Mouse (Mus musculus) embryonic facial prominence, embryonic 10.5 days (tissue): ENCODE measurements around the gene Pak3. TPM values are rescaled to one million over a fixed set of nuclear protein-coding genes. Genes with fewer than 3 reads are reported as not detected.

Experiments
- DNase-seq: peaks from one replicate; pipeline ENCODE4 v3.0.0-alpha.2; 2017; ENCODE audit warnings: low spot score
- H3K27ac ChIP-seq: fragments of 300-500 bp; sonication (generic); replicated peaks from 2 replicates; pipeline ENCODE4 v1.5.1; 2016; ENCODE audit warnings: mild to moderate bottlenecking
- H3K27me3 ChIP-seq: fragments of 300-500 bp; sonication (generic); replicated peaks from 2 replicates; pipeline ENCODE4 v1.6.1; 2016; ENCODE audit warnings: low read depth, mild to moderate bottlenecking; ENCODE audit not compliant: poor library complexity, severe bottlenecking
- H3K36me3 ChIP-seq: fragments of 300-500 bp; sonication (generic); replicated peaks from 2 replicates; pipeline ENCODE4 v1.6.1; 2016; ENCODE audit warnings: mild to moderate bottlenecking, moderate library complexity
- H3K4me1 ChIP-seq: fragments of 300-500 bp; sonication (generic); 2 replicates; pipeline ENCODE4 v1.6.1; 2016
- H3K4me3 ChIP-seq: fragments of 300-500 bp; sonication (generic); 2 replicates; pipeline ENCODE4 v1.5.1; 2016; ENCODE audit warnings: mild to moderate bottlenecking, moderate library complexity
- H3K9me3 ChIP-seq: fragments of 300-500 bp; sonication (generic); 2 replicates; pipeline ENCODE4 v1.6.1; 2016; ENCODE audit warnings: mild to moderate bottlenecking
- WGBS: fragments of 180-500 bp; shearing (Covaris S2); methylation state at CpG from one replicate; pipeline ENCODE4 v1.1.7; 2016; 5-methylcytosine and 5-hydroxymethylcytosine counted together
- polyA plus RNA-seq: library from polyadenylated mRNA; unstranded; fragments of >200 nt; fragmentation: Nextera tagmentation; extraction: Ambion mirVana; gene quantifications from 2 replicates; pipeline ENCODE4 v1.2.1, GENCODE M21; 2016

The Pak3 gene
- polyA plus RNA-seq, 1 experiment from 2014 or later: 17.4 TPM

DNA sequence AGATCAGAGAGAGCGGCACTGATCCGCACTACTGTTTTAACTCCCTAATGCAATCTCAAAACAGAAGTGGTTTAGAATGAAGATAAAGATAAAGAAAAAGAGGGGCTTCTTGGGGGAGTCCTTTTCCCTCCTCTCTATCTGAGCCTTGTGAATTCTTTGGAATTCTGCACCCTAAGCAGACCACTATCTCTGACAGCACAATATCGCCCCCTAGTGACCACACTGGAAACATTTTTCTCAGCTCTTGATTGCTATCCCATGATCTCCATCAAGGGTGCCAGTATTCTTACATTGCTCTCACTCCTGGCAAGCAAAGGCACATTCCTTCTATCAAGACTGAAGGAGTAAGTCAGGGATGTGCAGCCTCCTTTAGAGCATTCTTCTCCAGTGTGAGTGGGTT is 149.9 kb downstream of the Pak3 start:
- peaks cover 73% of the 10 kb centered on the region for H3K27me3 ChIP-seq
- H3K4me3 ChIP-seq: no peak overlapping the region
- H3K36me3 ChIP-seq: no peaks in the 10 kb centered on the region
- no peak overlapping the region for H3K27ac ChIP-seq
- no peaks in the 10 kb centered on the region for H3K9me3 ChIP-seq
- WGBS: 47% methylated on average over 3 of the region's 3 CpGs
- H3K4me1 ChIP-seq: no peaks in the 10 kb centered on the region
- peak; percentile 45 for DNase-seq

GRCm38 (mm10) chrX:143678566-143678965 is 160.2 kb downstream of the Pak3 start:
- H3K9me3 ChIP-seq: no peaks in the 10 kb centered on the region
- WGBS: 85% methylated on average over 2 of the region's 2 CpGs
- no peak overlapping the region for H3K27ac ChIP-seq
- 0 out of 2 replicates have a peak, but pooled peaks cover 11% of the 10 kb centered on the region for H3K27me3 ChIP-seq
- H3K4me3 ChIP-seq: no peak overlapping the region
- no peaks in the 10 kb centered on the region for H3K36me3 ChIP-seq
- no peak for DNase-seq
- no peaks in the 10 kb centered on the region for H3K4me1 ChIP-seq

GRCm38 (mm10) chrX:143722250-143722649 is 203.9 kb downstream of the Pak3 start:
- no peaks in the 10 kb centered on the region for H3K4me1 ChIP-seq
- WGBS: 89% methylated on average over 1 of the region's 1 CpGs
- peaks cover 21% of the 10 kb centered on the region for H3K27me3 ChIP-seq
- no peak for DNase-seq
- H3K9me3 ChIP-seq: no peaks in the 10 kb centered on the region
- H3K36me3 ChIP-seq: no peaks in the 10 kb centered on the region
- H3K27ac ChIP-seq: no peak overlapping the region
- H3K4me3 ChIP-seq: no peak overlapping the region

DNA sequence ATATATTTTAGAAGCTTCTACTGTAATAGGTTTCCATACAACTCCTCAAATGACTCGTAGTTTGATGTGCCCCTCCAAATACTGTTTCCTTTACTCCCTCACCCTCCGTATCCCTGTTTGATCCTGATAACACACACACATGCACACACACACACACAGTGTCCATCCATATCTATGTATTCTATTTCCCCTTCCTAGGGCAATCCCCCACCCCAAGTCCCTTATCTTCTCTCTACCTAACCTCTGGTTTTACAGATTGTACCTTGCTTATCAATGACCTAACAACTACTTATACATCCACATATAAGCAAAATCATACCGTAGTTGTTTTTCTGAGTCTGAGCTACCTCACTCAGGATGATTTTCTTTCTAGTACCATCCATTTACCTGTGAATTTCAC is 207.0 kb downstream of the Pak3 start:
- Histone ChIP-seq H3K9me3 (no peaks in the 10 kb centered on the region), H3K27ac (no peak overlapping the region), H3K4me1 (no peaks in the 10 kb centered on the region), H3K27me3 (0 out of 2 replicates have a peak, but pooled peaks cover 13% of the 10 kb centered on the region), H3K4me3 (no peak overlapping the region), H3K36me3 (no peaks in the 10 kb centered on the region)
- DNase-seq: no peak
- 92% methylated on average over 3 of the region's 3 CpGs for WGBS

- H3K4me1 ChIP-seq: no peaks in the 10 kb centered on the region
- WGBS: 48% methylated on average over 4 of the region's 4 CpGs
- H3K27ac ChIP-seq: no peak overlapping the region
- 0 out of 2 replicates have a peak, but pooled peaks cover 11% of the 10 kb centered on the region for H3K27me3 ChIP-seq
- H3K36me3 ChIP-seq: no peaks in the 10 kb centered on the region
- DNase-seq: peak; percentile 13
- no peaks in the 10 kb centered on the region for H3K9me3 ChIP-seq
- no peak overlapping the region for H3K4me3 ChIP-seq
Measured at GRCm38 (mm10) chrX:143736035-143736434, 217.6 kb downstream of the Pak3 start.

DNA sequence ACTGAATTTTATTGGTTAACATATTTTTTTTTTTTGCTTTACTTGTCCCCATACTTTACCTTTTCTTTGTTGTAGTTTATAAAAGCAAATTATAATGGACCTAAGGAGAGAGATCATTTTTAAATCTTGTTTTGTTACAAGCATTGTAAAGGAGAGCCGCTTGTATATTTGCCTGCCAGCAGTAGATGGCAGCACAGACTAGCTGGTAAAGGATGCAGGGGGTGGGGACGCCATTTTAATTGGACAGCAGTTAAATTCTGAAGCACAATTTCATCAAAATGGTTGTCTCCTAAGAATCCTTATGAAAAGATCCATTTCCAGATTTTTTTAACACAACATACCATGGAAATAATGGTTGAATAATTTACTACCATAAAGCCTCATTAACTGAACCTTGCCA is 220.8 kb downstream of the Pak3 start:
- H3K27me3 ChIP-seq: peaks cover 27% of the 10 kb centered on the region
- no peaks in the 10 kb centered on the region for H3K9me3 ChIP-seq
- no peaks in the 10 kb centered on the region for H3K36me3 ChIP-seq
- no peak overlapping the region for H3K4me3 ChIP-seq
- peak; percentile 55 for DNase-seq
- 22% methylated on average over 2 of the region's 2 CpGs for WGBS
- no peak overlapping the region for H3K27ac ChIP-seq
- no peaks in the 10 kb centered on the region for H3K4me1 ChIP-seq

- H3K27me3 ChIP-seq: peaks cover 36% of the 10 kb centered on the region; the same call in 1 of the 2 replicates
- no peak for DNase-seq
- H3K4me3 ChIP-seq: no peak overlapping the region
Measured at GRCm38 (mm10) chrX:143762556-143762955, 244.2 kb downstream of the Pak3 start.

DNA sequence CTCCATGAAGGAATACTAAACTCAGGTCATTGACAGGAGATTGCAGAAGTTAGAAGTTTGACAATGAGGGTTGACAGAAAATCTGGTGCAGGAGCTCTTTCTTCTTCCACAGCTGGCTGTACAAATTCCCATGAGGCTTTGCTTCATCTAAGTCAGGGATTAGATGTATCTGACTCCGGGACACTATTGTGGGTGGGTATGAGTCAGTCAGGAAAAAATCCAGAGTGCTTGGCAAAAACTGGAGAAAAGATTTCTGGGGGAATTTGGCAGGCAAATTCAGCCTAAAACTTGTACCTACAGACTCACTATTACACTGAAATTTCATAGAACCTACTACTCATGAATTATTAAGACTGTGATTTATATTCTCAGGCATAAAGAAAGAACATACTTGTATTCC is 297.6 kb downstream of the Pak3 start:
- Histone ChIP-seq H3K36me3 (peaks cover 14% of the 10 kb centered on the region), H3K4me1 (no peaks in the 10 kb centered on the region), H3K27ac (no peak overlapping the region), H3K4me3 (no peak overlapping the region), H3K9me3 (no peaks in the 10 kb centered on the region), H3K27me3 (0 out of 2 replicates have a peak, but pooled peaks cover 9% of the 10 kb centered on the region)
- DNase-seq: no peak
- WGBS: 89% methylated on average over 1 of the region's 1 CpGs

More at GRCm38 (mm10) chrX:143762556-143762955, 244.2 kb downstream of the Pak3 start:
- Histone ChIP-seq H3K36me3 (no peaks in the 10 kb centered on the region), H3K27ac (no peak overlapping the region), H3K9me3 (no peaks in the 10 kb centered on the region), H3K4me1 (no peaks in the 10 kb centered on the region)
- WGBS: 85% methylated on average over 3 of the region's 3 CpGs

GRCm38 (mm10) chrX:143818961-143819360 is 300.6 kb downstream of the Pak3 start:
- Histone ChIP-seq H3K27ac (no peak overlapping the region), H3K4me1 (no peaks in the 10 kb centered on the region), H3K9me3 (no peaks in the 10 kb centered on the region), H3K27me3 (peaks cover 24% of the 10 kb centered on the region; the same call in 1 of the 2 replicates), H3K4me3 (no peak overlapping the region), H3K36me3 (peaks cover 6% of the 10 kb centered on the region; the same call in 1 of the 2 replicates)
- 93% methylated on average over 2 of the region's 2 CpGs for WGBS
- DNase-seq: no peak

GRCm38 (mm10) chrX:143826521-143826920 is 308.1 kb downstream of the Pak3 start:
- Histone ChIP-seq H3K4me3 (peak overlapping the region; percentile 55), H3K27me3 (peaks cover 60% of the 10 kb centered on the region), H3K4me1 (no peaks in the 10 kb centered on the region), H3K9me3 (no peaks in the 10 kb centered on the region), H3K36me3 (no peaks in the 10 kb centered on the region), H3K27ac (peak overlapping the region; percentile 78)
- DNase-seq: peak; percentile 12
- WGBS: 42% methylated on average over 4 of the region's 4 CpGs

GRCm38 (mm10) chrX:143827212-143827611 is 308.8 kb downstream of the Pak3 start, which contains the start of gene Capn6:
Capn6 (minus strand) TSS chrX:143827414.
- Histone ChIP-seq H3K4me3 (peak within 1 kb of the TSS; percentile 55), H3K4me1 (no peaks in the 10 kb centered on the region), H3K27me3 (peaks cover 57% of the 10 kb centered on the region), H3K36me3 (no peaks in the 10 kb centered on the region), H3K9me3 (no peaks in the 10 kb centered on the region), H3K27ac (peak within 1 kb of the TSS; percentile 78)
- WGBS: 26% methylated on average over 4 of the region's 4 CpGs
- DNase-seq: peak; percentile 79

DNA sequence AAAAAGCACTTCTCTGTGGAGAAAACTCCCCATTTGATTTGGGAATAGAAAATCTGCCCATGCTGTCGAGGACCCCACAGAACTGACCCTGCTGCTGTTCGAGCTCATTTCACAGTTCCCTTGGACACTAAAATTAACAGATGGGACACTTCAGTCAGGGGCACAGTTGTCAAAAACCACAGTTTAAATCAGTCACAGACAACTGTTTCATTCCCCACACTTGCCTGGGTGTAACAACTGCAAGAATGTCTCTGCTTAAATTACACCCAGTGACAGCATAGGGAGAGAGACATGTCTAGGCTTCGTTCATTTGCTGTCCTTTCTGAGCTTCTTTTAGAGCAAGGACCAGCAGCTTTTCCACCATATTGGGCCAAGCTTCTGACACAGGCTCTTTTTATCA is 328.2 kb downstream of the Pak3 start:
- WGBS: 80% methylated on average over 3 of the region's 3 CpGs
- H3K27me3 ChIP-seq: peaks cover 72% of the 10 kb centered on the region
- H3K36me3 ChIP-seq: no peaks in the 10 kb centered on the region

More for the DNA sequence above, 328.2 kb downstream of the Pak3 start:
- DNase-seq: no peak
- no peak overlapping the region for H3K27ac ChIP-seq
- H3K4me1 ChIP-seq: 0 out of 2 replicates have a peak, but pooled peaks cover 2% of the 10 kb centered on the region
- no peak overlapping the region for H3K4me3 ChIP-seq
- H3K9me3 ChIP-seq: no peaks in the 10 kb centered on the region
